8 mouse cellular contexts compared by ENCODE assay signal in genomic region chr7:19714836-19715235, GRCm38 (mm10). TPM values are rescaled to one million over a fixed set of nuclear protein-coding genes. Genes with fewer than 3 reads are reported as not detected.
DNase-seq lines count a peak whose midpoint lies in the region; ATAC-seq and TF ChIP-seq lines count a peak whose summit lies in the region.

No protein-coding gene starts in this region.

- H3K9me3 ChIP-seq in kidney, postnatal 0 days (replicated peaks; ENCODE audit: low read length), result no peaks in the 10 kb centered on the region
- H3K9me3 ChIP-seq in embryonic facial prominence, embryonic 10.5 days, result no peaks in the 10 kb centered on the region
- H3K9me3 ChIP-seq in hindbrain, embryonic 14.5 days (ENCODE audit: control insufficient read depth, low read length), result no peaks in the 10 kb centered on the region
- H3K9me3 ChIP-seq in midbrain, embryonic 15.5 days, result no peaks in the 10 kb centered on the region

- no peaks in the 10 kb centered on the region for H3K27me3 ChIP-seq in kidney, postnatal 0 days (ENCODE audit: insufficient read depth, low read length)
- H3K27me3 ChIP-seq in embryonic facial prominence, embryonic 10.5 days (replicated peaks; ENCODE audit: low read depth, poor library complexity, severe bottlenecking), result no peaks in the 10 kb centered on the region
- H3K27me3 ChIP-seq in hindbrain, embryonic 14.5 days (ENCODE audit: control insufficient read depth, insufficient read depth, low read length), result no peaks in the 10 kb centered on the region
- no peaks in the 10 kb centered on the region for H3K27me3 ChIP-seq in midbrain, embryonic 15.5 days (replicated peaks)

- no peak for TF ChIP-seq CTCF in kidney, postnatal 0 days (IDR thresholded peaks at IDR 0.05; ENCODE audit: low read depth)

- H3K9ac ChIP-seq in kidney, postnatal 0 days (ENCODE audit: low read depth, low read length), result peak overlapping the region; percentile 96
- H3K9ac ChIP-seq in hindbrain, embryonic 14.5 days, result peak overlapping the region; percentile 81
- peak overlapping the region; percentile 90 for H3K9ac ChIP-seq in midbrain, embryonic 15.5 days

- no peak for ATAC-seq in kidney, postnatal 0 days (replicated peaks; ENCODE audit: low FRiP score, low read depth)
- ATAC-seq in hindbrain, embryonic 14.5 days (ENCODE audit: low FRiP score), result no peak
- no peak for ATAC-seq in midbrain, embryonic 15.5 days (replicated peaks)

- H3K36me3 ChIP-seq in kidney, postnatal 0 days (ENCODE audit: insufficient read depth, low read length), result peaks cover 41% of the 10 kb centered on the region
- peaks cover 75% of the 10 kb centered on the region for H3K36me3 ChIP-seq in embryonic facial prominence, embryonic 10.5 days (replicated peaks)
- peaks cover 28% of the 10 kb centered on the region for H3K36me3 ChIP-seq in hindbrain, embryonic 14.5 days (replicated peaks; ENCODE audit: control insufficient read depth, insufficient read depth)
- 0 out of 2 replicates have a peak, but pooled peaks cover 23% of the 10 kb centered on the region for H3K36me3 ChIP-seq in midbrain, embryonic 15.5 days (replicated peaks)

- WGBS in kidney, postnatal 0 days, result under 1% methylated on average over 39 of the region's 39 CpGs
- under 1% methylated on average over 39 of the region's 39 CpGs for WGBS in embryonic facial prominence, embryonic 10.5 days
- under 1% methylated on average over 37 of the region's 39 CpGs for WGBS in hindbrain, embryonic 14.5 days
- 0% methylated on average over 39 of the region's 39 CpGs for WGBS in midbrain, embryonic 15.5 days

- DNase-seq in kidney, postnatal 0 days (ENCODE audit: low spot score), result no peak
- no peak for DNase-seq in kidney, adult 18-20 months
- no peak for DNase-seq in embryonic facial prominence, embryonic 10.5 days (ENCODE audit: low spot score)
- no peak for DNase-seq in hindbrain, embryonic 14.5 days (ENCODE audit: low spot score)
- no peak for DNase-seq in layer of hippocampus, adult 8-10 months (ENCODE audit: low spot score in 2 of 2)
- no peak for DNase-seq in left cerebral cortex, postnatal 10 days (ENCODE audit: extremely low spot score in 1 of 2, low spot score in 2 of 2)
- no peak for DNase-seq in adrenal gland, adult 8-10 months

- peak overlapping the region; percentile 96 for H3K4me3 ChIP-seq in kidney, postnatal 0 days (replicated peaks; ENCODE audit: low read depth, low read length)
- H3K4me3 ChIP-seq in embryonic facial prominence, embryonic 10.5 days, result peak overlapping the region; percentile 100
- H3K4me3 ChIP-seq in hindbrain, embryonic 14.5 days (replicated peaks; ENCODE audit: low read length), result peak overlapping the region; percentile 61
- H3K4me3 ChIP-seq in midbrain, embryonic 15.5 days, result peak overlapping the region; percentile 88

- H3K27ac ChIP-seq in kidney, postnatal 0 days, result peak overlapping the region; percentile 89
- H3K27ac ChIP-seq in embryonic facial prominence, embryonic 10.5 days (replicated peaks), result peak overlapping the region; percentile 90
- peak overlapping the region; percentile 63 for H3K27ac ChIP-seq in hindbrain, embryonic 14.5 days
- peak overlapping the region; percentile 79 for H3K27ac ChIP-seq in midbrain, embryonic 15.5 days

- intact Hi-C loops in left cerebral cortex, postnatal 10 days (cut with DNase I), result no loop called here

- peak overlapping the region; percentile 96 for H3K4me2 ChIP-seq in kidney, postnatal 0 days (ENCODE audit: low read length)
- H3K4me2 ChIP-seq in hindbrain, embryonic 14.5 days (replicated peaks), result peak overlapping the region; percentile 72
- peak overlapping the region; percentile 94 for H3K4me2 ChIP-seq in midbrain, embryonic 15.5 days

- H3K4me1 ChIP-seq in kidney, postnatal 0 days (replicated peaks; ENCODE audit: insufficient read depth, low read length), result no peaks in the 10 kb centered on the region
- H3K4me1 ChIP-seq in embryonic facial prominence, embryonic 10.5 days, result peaks cover 25% of the 10 kb centered on the region
- peaks cover 21% of the 10 kb centered on the region for H3K4me1 ChIP-seq in hindbrain, embryonic 14.5 days (replicated peaks; ENCODE audit: control insufficient read depth, insufficient read depth, low read length)
- peaks cover 20% of the 10 kb centered on the region for H3K4me1 ChIP-seq in midbrain, embryonic 15.5 days

RNA-seq across cellular contexts. Expression of gene Tomm40, which starts 0.4 kb away (rescaled TPM):
- polyA plus RNA-seq in kidney, postnatal 0 days (2015; fragmentation: Nextera tagmentation; extraction: Ambion mirVana), result 163 and 167 TPM in 2 replicates
- polyA plus RNA-seq in embryonic facial prominence, embryonic 10.5 days (2016; fragmentation: Nextera tagmentation; extraction: Ambion mirVana), result 216 and 221 TPM in 2 replicates
- 119 and 128 TPM in 2 replicates for polyA plus RNA-seq in hindbrain, embryonic 14.5 days (2014; fragmentation: Nextera tagmentation; extraction: Ambion mirVana)
- 139 and 156 TPM in 2 replicates for polyA plus RNA-seq in midbrain, embryonic 15.5 days (2015; fragmentation: Nextera tagmentation; extraction: Ambion mirVana)
- 100 to 1,000 TPM; 104 to 112 (median 109) TPM for total RNA-seq in layer of hippocampus, adult 8-10 months (2022)
- 100 to 1,000 TPM; 114 to 118 TPM for total RNA-seq in left cerebral cortex, postnatal 10 days (2021)
- 100 to 1,000 TPM; 119 to 134 (median 125) TPM for total RNA-seq in adrenal gland, adult 8-10 months (2022)

RNA-seq across cellular contexts. Expression of gene Apoe, which starts 15.8 kb away (rescaled TPM):
- 511 and 585 TPM in 2 replicates for polyA plus RNA-seq in kidney, postnatal 0 days (2015; fragmentation: Nextera tagmentation; extraction: Ambion mirVana)
- 135 and 168 TPM in 2 replicates for polyA plus RNA-seq in embryonic facial prominence, embryonic 10.5 days (2016; fragmentation: Nextera tagmentation; extraction: Ambion mirVana)
- 543 and 561 TPM in 2 replicates for polyA plus RNA-seq in hindbrain, embryonic 14.5 days (2014; fragmentation: Nextera tagmentation; extraction: Ambion mirVana)
- polyA plus RNA-seq in midbrain, embryonic 15.5 days (2015; fragmentation: Nextera tagmentation; extraction: Ambion mirVana), result 385 and 514 TPM in 2 replicates
- total RNA-seq in layer of hippocampus, adult 8-10 months (2022), result 1,000 to 10,000 TPM; 1,861 to 4,366 (median 2,827) TPM
- 1,000 to 10,000 TPM; 1,326 to 1,376 TPM for total RNA-seq in left cerebral cortex, postnatal 10 days (2021)
- 1,000 to 10,000 TPM in 3 of 4 experiments, 100 to 1,000 TPM in 1; 996 to 1,300 (median 1,120) TPM for total RNA-seq in adrenal gland, adult 8-10 months (2022)

RNA-seq across cellular contexts. Expression of gene Apoc1, which starts 22.4 kb away (rescaled TPM):
- polyA plus RNA-seq in kidney, postnatal 0 days (2015; fragmentation: Nextera tagmentation; extraction: Ambion mirVana), result 37.1 and 48.4 TPM in 2 replicates
- 3.6 and 4.7 TPM in 2 replicates for polyA plus RNA-seq in embryonic facial prominence, embryonic 10.5 days (2016; fragmentation: Nextera tagmentation; extraction: Ambion mirVana)
- 2.3 and 2.5 TPM in 2 replicates for polyA plus RNA-seq in hindbrain, embryonic 14.5 days (2014; fragmentation: Nextera tagmentation; extraction: Ambion mirVana)
- polyA plus RNA-seq in midbrain, embryonic 15.5 days (2015; fragmentation: Nextera tagmentation; extraction: Ambion mirVana), result 1.5 and 1.6 TPM in 2 replicates
- total RNA-seq in layer of hippocampus, adult 8-10 months (2022), result 10 to 100 TPM in 1 of 4 experiments, 1 to 10 TPM in 3; 5.3 to 10.7 (median 6.0) TPM
- 1 to 10 TPM; 3.1 to 3.3 TPM for total RNA-seq in left cerebral cortex, postnatal 10 days (2021)
- total RNA-seq in adrenal gland, adult 8-10 months (2022), result 100 to 1,000 TPM in 2 of 4 experiments, 10 to 100 TPM in 2; 11.6 to 554 (median 210) TPM

RNA-seq across cellular contexts. Expression of gene Apoc4, which starts 33.6 kb away (rescaled TPM):
- 0.26 and 0.60 TPM in 2 replicates for polyA plus RNA-seq in kidney, postnatal 0 days (2015; fragmentation: Nextera tagmentation; extraction: Ambion mirVana)
- 0.09 TPM in 1 of 2 replicates, not detected in the other for polyA plus RNA-seq in embryonic facial prominence, embryonic 10.5 days (2016; fragmentation: Nextera tagmentation; extraction: Ambion mirVana)
- polyA plus RNA-seq in hindbrain, embryonic 14.5 days (2014; fragmentation: Nextera tagmentation; extraction: Ambion mirVana), result not detected in 2 replicates
- polyA plus RNA-seq in midbrain, embryonic 15.5 days (2015; fragmentation: Nextera tagmentation; extraction: Ambion mirVana), result not detected in 2 replicates
- total RNA-seq in layer of hippocampus, adult 8-10 months (2022), result 1 to 10 TPM in 1 of 4 experiments, not detected in 3; 1.2 TPM
- total RNA-seq in left cerebral cortex, postnatal 10 days (2021), result not detected
- total RNA-seq in adrenal gland, adult 8-10 months (2022), result 100 to 1,000 TPM in 2 of 4 experiments, 10 to 100 TPM in 2; 48.6 to 249 (median 89.6) TPM

RNA-seq across cellular contexts. Expression of gene Gm44805, which starts 33.6 kb away (rescaled TPM):
- polyA plus RNA-seq in kidney, postnatal 0 days (2015; fragmentation: Nextera tagmentation; extraction: Ambion mirVana), result 0.79 TPM in 1 of 2 replicates, not detected in the other
- not detected in 2 replicates for polyA plus RNA-seq in embryonic facial prominence, embryonic 10.5 days (2016; fragmentation: Nextera tagmentation; extraction: Ambion mirVana)
- polyA plus RNA-seq in hindbrain, embryonic 14.5 days (2014; fragmentation: Nextera tagmentation; extraction: Ambion mirVana), result not detected in 2 replicates
- polyA plus RNA-seq in midbrain, embryonic 15.5 days (2015; fragmentation: Nextera tagmentation; extraction: Ambion mirVana), result not detected in 2 replicates
- not detected for total RNA-seq in layer of hippocampus, adult 8-10 months (2022)
- not detected for total RNA-seq in left cerebral cortex, postnatal 10 days (2021)
- 1 to 10 TPM in 2 of 4 experiments, under 1 TPM in 1, not detected in 1; 0.54 to 3.0 (median 1.9) TPM for total RNA-seq in adrenal gland, adult 8-10 months (2022)
